Mouse (Mus musculus) ovary, postnatal 10 days (tissue): ENCODE results near the gene Prmt9.

ENCODE experiments used
- DNase-seq: peaks from one replicate; pipeline ENCODE4 v3.0.0; 2022; ENCODE audit warnings: low spot score

The Prmt9 gene

DNA sequence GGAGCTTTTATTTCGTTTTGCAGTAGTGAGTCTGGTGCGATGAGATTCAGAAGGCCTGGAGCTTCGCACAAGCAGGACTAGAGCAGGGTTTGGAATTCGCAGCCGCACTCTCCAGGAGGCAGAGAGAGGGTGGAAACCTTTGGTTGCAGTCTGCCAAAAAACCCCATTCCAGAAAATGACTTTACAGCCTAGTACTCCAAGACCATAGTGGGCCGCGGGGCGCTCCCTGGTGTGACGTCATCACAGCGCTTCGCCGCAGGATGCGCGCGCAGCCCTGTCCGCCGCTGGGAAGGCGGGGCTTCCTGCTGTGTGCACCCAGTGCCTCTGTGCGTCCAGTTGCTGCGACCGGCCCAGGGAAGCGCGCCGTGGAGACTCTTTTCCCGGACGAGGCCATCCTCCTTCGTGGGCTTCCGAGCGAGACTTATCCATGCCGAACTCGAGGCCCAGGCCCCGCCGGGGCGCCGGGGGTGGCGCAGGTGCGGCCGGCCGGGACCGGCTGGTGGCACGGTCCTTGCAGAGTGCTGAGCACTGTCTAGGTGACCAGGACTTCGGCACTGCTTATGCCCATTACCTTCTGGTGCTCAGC is at the start of gene Prmt9:
TSS of gene Prmt9 (plus strand) at position 277 of the 586 bp plus-strand sequence.
- peak; percentile 94 for DNase-seq

DNA sequence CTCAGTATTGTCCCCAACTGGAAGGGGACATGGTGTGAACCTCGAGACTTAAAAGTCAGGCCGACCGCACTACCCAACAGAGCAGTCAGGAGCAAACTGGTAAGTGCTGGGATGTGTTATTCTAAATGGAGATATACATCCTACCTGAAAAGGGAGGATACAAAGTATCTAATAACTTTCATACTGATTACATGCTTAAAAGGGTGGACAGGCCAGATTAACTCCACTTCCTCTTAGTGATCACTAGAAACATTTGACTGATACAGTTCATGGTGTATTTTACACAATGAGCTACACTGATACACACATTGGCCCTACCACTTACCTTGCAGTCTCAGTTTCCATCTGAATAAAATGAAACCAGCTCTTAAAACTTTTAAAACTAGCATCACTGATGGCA is 48.9 kb upstream of the Prmt9 start:
- DNase-seq, result no peak

DNA sequence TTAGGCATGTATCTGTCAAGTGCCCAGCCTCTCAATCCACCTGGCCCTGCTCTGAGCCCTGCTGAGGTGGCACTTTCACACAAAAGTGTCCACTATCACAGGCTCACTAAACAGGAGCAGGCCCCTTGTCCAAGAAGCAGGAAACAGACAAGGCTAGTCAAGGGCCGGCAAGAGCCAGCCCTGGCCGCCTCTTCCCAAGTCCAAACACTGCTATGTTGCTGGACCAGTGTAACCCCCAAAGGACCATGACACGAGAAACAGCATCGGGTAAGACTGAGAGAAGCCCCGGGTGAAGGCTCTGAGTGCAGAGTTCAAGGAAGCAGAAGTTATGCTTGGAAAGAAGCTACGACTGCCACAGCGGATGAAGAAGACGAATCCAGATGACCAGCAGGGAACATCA is 48.1 kb upstream of the Prmt9 start:
- no peak for DNase-seq

DNA sequence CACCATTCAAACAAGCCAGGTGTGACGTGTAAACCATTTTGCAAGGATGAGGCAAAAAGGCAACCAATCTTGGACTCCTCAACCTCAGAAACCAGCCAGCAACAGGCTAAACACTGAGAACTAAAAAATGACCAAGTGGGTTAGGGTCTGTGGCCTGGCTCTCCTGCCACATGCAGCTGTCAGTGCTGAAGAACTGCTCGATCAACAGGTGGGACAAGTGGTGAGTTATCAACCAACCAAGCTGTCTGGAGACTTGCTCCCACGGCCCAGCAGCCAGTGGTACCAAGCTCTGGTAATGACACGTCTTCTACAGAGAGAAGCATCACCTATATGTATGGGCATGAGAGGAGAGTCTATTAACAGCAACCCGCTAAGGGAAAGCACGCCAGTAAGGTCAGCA is 46.6 kb upstream of the Prmt9 start:
- no peak for DNase-seq

DNA sequence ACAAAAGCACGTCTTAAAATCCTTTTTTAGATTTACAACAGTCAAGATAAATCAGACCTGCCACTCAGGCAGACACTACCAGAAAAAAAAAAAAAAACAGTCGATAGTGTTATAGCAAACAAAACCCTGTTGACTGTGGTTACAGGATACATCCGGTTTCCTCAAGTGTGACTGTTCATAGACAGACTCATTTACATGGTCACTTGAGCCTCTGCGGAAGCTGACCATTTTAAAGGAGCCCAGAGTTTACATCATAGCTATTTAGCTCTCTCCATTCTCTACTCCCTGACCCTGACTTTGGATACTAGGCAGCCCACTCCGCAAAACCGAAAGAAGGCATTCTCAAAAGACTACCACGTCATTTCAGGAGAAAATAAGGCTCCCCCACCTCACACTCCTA is 42.7 kb upstream of the Prmt9 start:
- no peak for DNase-seq

DNA sequence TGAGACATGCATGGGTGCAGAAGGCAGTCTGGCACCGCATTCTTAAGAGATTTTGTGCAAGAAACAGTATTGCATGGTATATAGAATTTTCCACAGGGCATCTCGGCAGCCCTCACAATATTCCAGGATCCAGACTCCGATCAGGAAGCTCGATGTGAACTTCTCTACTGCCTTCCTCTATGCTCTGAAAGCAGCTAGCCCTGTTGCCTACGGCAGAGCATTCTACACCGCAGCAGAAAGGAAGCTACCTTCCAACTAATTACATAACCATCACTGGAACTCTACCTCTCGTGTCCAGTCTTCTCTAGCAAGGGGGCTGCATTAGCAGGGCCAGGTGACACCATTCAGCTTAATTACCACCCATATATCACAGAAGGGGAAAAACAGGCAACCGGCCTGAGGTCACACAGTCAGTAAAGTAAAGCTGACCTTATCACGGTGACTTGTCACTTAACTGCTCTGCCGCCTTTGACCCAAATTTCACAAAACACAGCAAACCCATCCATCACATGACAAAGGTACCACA is 41.6 kb upstream of the Prmt9 start:
- DNase-seq, result no peak

DNA sequence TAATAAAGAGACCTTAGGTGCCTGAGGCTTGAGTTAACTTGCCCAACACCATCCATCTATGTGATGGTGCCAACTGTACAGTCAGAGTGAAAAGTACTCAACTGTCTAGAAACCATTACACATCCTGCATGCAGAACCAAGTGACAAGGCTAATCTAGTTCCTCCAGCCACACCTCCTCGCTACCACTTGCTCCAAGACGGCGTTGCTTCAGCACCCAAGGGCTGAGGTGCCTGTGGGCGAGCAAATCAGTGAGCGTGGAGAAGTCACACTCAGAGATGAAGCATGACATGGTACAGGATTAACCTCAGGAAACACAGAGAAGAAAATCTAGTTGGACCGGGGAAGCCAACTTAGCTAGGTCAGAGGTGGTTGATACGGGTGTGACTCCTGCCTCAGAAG is 40.2 kb upstream of the Prmt9 start:
- no peak for DNase-seq

DNA sequence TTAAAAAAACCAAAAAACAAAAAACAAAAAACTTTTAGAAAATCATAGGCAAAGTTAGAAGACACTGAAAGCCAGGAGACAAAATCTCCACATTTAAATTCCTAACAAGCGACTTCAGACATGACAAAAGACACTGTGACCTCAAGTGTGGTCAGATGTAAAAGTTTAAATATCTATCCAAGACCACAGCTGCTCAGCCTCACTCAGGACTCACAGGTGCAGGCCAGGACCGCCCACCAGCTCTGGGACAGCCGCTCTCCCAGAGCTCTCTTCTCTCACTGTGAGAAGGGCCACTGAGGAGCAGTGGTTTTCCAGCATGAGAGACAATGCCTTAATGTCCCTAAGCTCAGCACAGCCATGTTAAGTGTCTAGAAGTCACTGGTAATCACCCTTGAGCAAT is 38.8 kb upstream of the Prmt9 start:
- DNase-seq, result no peak

DNA sequence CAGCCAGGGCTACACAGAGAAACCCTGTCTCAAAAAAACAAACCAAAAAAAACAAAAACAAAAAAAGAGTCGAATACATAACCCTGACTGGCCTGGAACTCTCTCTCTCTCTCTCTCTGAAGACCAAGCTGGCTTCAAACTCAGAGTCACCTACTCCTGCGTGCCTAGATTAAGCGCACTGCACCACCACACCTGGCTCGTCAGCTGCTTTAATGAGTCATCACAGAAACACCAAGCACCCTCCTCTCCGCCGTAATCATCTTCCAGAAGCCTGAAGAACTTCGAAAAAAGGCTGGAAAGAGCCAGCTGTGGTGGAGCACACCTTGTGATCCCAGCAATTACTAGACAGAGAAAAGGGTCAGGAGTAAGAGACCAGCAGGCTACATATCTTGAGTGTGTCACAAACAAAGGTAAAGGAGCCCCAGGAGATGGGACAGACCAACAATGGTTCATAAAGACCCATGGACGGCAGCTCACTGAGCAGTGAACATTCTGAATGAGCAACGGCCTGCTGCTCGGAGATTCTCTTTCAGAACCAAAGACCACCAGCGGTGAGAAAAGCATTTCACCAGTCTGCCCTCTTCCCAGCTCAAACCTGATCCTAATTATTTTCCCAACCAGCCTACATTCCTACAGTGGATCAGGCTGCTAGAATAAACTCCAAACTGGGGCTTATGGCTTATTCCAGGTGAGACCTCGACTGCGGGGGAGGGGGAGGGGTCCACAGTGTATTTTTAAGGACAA is 37.3 kb upstream of the Prmt9 start:
- DNase-seq, result no peak

DNA sequence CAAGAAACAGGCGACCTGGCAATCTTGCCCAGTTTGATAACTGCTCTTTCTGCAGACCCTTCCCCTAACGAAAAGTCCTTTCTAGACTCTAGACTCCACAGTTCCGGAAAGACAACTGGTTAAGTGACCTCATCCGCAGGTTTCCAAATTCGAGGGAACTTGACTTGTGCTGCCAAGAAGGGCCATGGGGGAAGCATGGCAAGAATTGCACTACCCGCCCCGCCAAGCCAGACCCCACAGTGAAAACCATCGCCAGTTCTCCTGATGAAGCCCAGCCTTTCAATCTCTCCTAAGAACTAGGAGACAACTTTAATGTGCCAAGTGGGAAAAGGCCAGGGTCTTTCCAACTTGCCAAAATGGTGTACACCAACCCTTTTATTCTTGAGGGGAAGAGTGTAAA is 34.0 kb upstream of the Prmt9 start:
- no peak for DNase-seq

DNA sequence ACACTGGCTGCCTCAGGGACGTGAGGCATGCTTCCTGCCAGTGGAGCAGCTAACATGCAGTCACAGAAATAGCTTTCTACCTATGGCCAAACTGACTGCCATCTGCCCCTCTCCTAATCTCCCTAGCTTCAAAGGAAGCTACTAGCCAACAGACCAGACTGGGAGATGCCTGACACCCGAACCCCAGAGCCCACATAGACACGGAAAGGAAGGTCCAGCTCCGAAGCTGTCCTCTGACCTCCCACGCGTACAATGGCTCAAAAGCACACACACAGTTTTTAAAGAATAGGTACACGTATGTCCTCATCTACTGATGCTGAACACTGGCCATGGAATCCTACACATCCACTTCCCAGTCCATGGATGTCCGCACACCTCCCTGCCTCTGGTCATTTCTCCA is 33.4 kb upstream of the Prmt9 start:
- DNase-seq, result no peak

DNA sequence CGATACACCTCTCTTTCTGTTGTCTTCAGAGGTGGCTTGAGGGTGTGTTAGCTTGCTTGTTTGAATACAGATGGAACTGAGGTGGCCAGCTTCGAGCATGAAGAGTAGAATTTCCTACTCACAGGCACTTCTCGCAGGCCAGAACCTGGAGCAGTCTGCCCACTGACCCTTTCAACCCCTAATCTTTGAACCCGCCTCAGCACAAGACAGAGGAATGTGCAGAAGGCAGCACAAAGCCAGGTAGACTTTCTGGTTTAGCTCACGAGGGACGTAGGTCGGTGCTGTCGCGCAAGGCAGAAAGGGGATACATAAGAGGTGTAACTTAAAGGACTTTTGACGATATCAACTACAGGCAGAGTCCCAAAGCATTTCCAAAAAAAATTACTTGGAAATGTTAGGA is 32.4 kb upstream of the Prmt9 start:
- DNase-seq, result no peak

DNA sequence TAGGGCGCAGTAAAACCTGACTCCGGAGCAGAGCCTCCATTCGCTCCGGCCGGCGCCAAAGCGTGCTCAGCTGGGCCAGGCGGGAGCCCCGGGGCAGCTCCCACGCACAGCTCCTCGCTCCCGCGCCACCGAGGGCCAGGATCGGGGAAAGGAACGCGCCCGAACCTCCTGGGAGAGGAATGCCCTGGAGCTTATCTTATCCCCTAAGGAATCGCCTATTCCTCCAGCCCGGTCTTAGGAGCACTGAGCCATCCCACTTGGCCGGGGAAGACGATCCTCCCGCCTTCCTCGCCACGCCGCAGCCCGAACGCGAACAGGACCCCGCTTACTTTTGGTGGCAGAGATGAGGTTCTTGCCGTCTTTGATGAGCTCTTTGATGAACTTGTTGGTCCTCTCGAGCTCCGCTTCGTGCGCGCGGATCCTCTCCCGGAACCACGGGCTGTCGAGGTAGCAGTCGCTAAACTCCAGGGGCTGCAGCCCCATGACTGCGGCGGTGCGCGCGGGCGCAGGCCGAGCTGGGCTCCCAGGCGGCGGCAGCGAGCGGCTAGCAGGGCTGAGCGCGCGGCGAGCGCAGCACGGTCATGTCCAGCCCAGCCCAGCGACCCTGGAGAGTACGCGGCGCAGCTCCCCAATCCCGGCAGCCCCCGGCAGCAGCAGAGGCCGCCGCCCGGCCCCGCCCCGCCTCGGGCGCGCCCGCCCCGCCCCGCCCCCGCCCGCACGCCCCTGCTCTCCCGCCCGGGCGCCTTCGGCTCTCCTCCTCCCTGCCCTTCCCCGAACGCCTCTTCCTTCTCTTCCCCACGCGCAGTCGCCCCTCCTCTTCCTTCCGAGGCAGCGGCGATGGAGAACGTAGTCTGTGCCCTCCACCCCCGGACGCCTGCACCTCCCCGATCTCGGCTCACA is 31.6 kb upstream of the Prmt9 start, which contains the start of gene Arhgap10:
TSS of gene Arhgap10 (minus strand) at position 653 of the 900 bp plus-strand sequence.
- DNase-seq, result peak; percentile 68

DNA sequence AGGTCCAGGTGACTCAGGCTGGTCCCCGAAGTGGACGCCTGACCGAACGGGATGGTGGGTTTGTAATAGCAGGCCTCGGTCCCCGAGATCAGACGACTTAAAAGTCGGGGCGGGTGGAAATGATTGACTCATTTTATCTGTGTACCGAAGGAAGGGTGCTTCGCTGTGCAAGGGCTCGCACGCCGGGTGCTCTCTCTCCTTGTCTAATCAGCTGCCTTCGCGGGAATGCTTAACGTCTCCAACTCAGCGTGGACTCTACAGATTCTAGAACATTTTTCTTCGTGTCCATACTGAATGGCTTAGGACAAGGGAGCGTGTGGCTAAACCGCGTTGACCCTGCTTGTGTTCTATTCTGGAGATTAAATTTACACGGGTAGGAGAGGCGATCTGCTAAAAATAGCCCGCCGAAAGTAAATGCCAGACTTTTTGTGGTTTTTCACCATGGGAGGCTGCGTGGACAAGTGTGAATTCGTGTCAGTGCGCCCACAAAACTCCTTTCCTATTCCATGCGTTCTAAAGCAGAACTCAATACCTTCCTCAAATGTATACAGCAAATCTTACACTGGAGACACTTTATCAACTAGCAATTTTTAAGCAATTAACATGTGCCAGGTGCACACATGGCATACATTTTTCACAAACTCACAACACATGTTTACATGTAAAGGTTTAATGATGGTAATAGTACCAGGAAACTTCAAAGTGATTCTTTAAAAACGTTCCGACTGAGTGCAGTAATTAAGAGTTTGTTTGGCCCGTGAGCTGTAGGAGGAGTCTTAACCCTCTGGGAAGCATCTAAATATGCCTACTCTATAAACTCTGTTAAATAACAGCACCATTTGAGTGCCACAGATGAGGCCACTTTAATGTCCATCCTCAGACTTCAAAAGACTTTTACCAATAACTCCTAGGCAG is 30.7 kb upstream of the Prmt9 start:
- peak; percentile 65 for DNase-seq

DNA sequence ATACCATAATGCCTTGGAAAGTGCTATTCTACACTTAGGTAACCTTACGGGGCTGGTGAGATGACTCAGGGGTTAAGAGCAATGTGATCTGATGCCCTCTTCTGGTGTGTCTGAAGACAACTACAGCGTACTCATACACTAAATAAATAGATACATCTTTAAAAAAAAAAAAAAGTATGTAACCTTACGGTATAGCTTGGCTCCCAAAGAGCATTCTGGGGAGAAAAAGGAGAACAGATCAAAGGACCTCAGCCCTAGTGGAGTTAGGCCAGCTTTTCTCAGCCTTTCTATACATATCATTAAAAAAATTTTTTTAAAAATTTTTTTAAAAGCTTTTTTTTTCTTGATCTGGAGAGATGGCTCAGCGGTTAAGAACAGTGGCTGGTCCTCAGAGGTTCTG is 28.6 kb upstream of the Prmt9 start:
- DNase-seq, result no peak

DNA sequence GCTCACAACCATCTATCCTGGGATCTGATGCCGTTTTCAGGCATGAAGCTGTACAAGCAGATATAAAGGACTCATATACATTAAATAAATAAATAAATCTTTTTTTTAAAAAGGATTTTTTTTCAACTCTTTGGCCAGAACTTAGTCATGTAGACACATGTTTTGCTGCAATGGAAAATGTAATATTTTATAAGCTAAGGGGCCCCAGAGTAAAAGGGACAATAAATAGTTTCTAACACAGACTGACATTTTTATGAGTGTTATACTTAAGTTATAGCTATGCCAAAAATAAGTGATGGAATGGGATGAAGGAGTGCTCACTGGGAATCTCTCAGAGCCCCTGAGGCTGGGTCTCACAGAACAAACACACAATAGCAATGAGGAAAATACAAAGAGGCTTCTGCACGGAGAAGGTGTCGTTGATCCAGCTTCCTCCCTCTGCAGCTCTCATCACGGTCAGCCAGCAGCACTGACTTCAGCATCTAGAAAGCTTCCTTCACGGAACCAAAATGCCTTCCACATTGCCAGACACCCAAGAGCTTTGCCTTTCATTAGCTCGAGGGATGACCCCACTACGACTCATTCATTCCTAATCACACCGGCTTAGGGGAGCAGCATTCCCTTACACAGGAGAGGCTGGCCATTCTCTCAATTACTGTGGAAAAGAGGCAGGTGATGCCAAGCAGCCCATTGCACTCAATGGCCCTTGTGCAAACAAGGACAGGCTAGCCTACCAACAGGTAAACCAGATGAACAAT is 28.0 kb upstream of the Prmt9 start:
- no peak for DNase-seq

DNA sequence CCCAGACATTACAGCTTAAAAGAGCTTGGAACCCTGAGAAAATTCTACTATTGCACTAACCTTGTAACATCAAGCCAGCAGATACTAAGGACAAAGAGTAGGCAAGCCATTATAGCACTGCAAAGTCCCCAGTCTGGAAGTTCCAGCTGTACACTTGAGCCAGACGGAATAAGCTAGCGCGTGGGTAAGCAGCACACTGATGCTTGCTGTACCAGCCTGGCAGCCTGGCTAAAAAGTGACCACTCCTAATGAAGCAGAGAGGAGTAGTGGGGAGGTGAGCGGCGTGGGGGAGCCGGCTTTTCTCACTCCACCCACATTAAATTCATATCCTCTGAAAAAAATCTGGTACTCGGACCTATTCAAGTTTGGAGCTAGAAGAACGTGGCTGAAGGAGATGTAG is 26.2 kb upstream of the Prmt9 start:
- DNase-seq, result no peak

DNA sequence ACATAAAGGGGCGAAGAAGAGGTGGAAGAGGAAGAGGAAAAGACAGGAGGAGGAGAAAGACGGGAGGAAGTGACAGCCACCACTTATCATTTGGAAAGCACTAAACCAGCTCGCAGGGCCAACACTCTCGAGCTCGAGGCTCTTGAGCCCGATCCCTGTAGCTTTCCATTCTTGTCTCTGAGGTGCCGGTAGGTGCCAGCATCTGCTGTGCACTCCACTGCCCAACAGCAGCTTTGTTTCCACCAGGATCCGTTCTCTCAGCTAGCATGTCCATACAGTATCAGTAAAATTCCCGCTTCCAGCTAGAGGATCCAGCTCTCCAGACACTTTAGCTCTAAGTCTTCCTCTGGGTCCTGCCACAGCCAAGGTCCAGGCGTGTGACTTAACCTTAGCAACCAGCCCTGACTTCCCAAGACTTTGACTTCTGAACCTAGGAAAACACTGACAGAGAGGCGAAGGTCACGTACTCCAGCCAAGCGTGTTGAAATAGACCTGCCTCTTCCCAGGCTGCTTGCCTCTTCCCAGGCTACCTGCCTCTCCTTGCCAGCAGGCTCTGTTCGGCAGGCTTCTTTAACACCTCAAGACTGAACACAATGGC is 25.1 kb upstream of the Prmt9 start:
- no peak for DNase-seq

DNA sequence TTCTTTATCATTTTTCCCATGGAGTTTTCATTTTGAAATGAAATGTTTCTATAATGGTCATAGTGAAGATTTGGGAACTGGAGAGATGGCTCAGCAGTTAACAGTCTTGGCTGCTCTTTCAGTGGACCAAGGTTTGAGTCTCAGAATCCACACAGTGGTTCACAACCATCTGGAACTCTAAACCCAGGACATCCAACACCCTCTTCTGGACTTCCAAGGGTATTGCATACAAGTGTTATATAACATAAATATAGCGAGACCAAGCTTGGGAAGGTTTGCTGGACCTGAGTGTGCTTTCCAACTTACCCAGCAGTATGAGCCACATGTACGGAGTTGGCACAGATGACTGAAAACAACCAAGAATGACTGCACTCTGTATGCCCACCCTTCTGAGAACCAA is 24.3 kb upstream of the Prmt9 start:
- no peak for DNase-seq

DNA sequence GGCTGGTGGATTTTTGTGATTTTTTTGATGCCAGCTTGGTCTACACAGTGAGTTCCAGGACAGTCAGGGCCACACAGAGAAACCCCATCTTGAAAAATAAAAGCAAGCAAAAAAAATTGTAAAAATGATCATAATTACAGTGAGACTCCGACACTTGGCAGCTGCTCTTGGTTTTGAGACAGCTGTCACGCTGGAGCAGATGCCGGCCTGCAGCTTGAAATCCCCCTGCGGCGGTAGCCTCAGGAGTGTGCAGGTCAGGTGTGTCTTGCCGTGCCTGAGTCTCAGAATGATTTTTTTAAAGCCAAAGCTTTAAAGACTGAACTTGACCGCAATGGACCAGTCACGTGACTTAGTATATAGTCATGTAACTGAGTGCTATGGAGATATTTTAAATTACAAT is 23.1 kb upstream of the Prmt9 start:
- DNase-seq, result no peak
